Mouse (Mus musculus) hindbrain, postnatal 0 days (tissue): ENCODE measurements around the gene H6pd. TPM values are rescaled to one million over a fixed set of nuclear protein-coding genes. Genes with fewer than 3 reads are reported as not detected.

Experiments
- ATAC-seq: fragments of 200-750 bp; cut with Nextera tagmentation; 2 replicates; pipeline ENCODE4 v1.8.0; 2017; ENCODE audit warnings: mild to moderate bottlenecking, moderate TSS enrichment, moderate library complexity
- DNase-seq: peaks from one replicate; pipeline ENCODE4 v3.0.0-alpha.2; 2015; ENCODE audit warnings: low spot score
- H3K27ac ChIP-seq: fragments of 300-500 bp; sonication (generic); 2 replicates; pipeline ENCODE4 v1.5.1; 2014; ENCODE audit warnings: mild to moderate bottlenecking
- H3K27me3 ChIP-seq: fragments of 300-500 bp; sonication (generic); 2 replicates; pipeline ENCODE4 v1.6.1; 2014; ENCODE audit warnings: low read length, mixed read lengths; ENCODE audit not compliant: insufficient read depth
- H3K36me3 ChIP-seq: fragments of 300-500 bp; sonication (generic); 2 replicates; pipeline ENCODE4 v1.6.1; 2014; ENCODE audit warnings: low read length, mixed read lengths; ENCODE audit not compliant: insufficient read depth
- H3K4me1 ChIP-seq: fragments of 300-500 bp; sonication (generic); 2 replicates; pipeline ENCODE4 v1.6.1; 2014; ENCODE audit warnings: antibody characterized with exemption, low read length, mixed read lengths; ENCODE audit not compliant: insufficient read depth
- H3K4me2 ChIP-seq: fragments of 300-500 bp; sonication (generic); 2 replicates; pipeline ENCODE4 v1.6.1; 2014; ENCODE audit warnings: low read depth, mild to moderate bottlenecking, low read length, moderate library complexity, mixed read lengths
- H3K4me3 ChIP-seq: fragments of 300-500 bp; sonication (generic); 2 replicates; pipeline ENCODE4 v1.5.1; 2014; ENCODE audit warnings: low read length
- H3K9ac ChIP-seq: fragments of 300-500 bp; sonication (generic); replicated peaks from 2 replicates; pipeline ENCODE4 v1.6.1; 2014; ENCODE audit warnings: mild to moderate bottlenecking, low read length, moderate library complexity, mixed read lengths
- H3K9me3 ChIP-seq: fragments of 300-500 bp; sonication (generic); 2 replicates; pipeline ENCODE4 v1.6.1; 2016; ENCODE audit warnings: low read length, mixed read lengths
- CTCF ChIP-seq: IDR thresholded peaks from 2 replicates; pipeline ENCODE4 v1.5.1; 2016; ENCODE audit warnings: antibody characterized with exemption, control low read depth, low read depth
- WGBS: fragments of 180-500 bp; shearing (Covaris S2); extraction: QIAGEN DNeasy Blood & Tissue Kit; methylation state at CpG from one replicate; pipeline ENCODE4 v1.1.7; 2014; 5-methylcytosine and 5-hydroxymethylcytosine counted together
- polyA plus RNA-seq: library from polyadenylated mRNA; unstranded; fragments of >200 nt; fragmentation: Nextera tagmentation; extraction: Ambion mirVana; gene quantifications from 2 replicates; pipeline ENCODE4 v1.2.1, GENCODE M21; 2015
- total RNA-seq: library from RNA; depleted of rRNA; stranded (reverse); fragments of >200 nt; gene quantifications from 2 replicates; pipeline ENCODE4 v1.2.3, GENCODE M21; 2014

The H6pd gene
- total and polyA plus RNA-seq, 2 experiments from 2014 or later, result 3.0 to 16.9 TPM

- Histone ChIP-seq H3K4me1 (peaks cover 14% of the 10 kb centered on the region), H3K9ac (no peak overlapping the region), H3K4me2 (no peak overlapping the region), H3K9me3 (no peaks in the 10 kb centered on the region), H3K27ac (no peak overlapping the region), H3K27me3 (no peaks in the 10 kb centered on the region), H3K36me3 (no peaks in the 10 kb centered on the region), H3K4me3 (no peak overlapping the region)
- WGBS, result 75% methylated on average over 5 of the region's 5 CpGs
- no peak for ATAC-seq
- no peak for TF ChIP-seq CTCF
- no peak for DNase-seq
These were observed 33.0 kb downstream of the H6pd start for GRCm38 (mm10) chr4:149975730-149976254.

- no peak overlapping the region for H3K4me3 ChIP-seq
- DNase-seq (no peak), ATAC-seq (no peak)
- no peaks in the 10 kb centered on the region for H3K36me3 ChIP-seq
- WGBS, result 83% methylated on average over 8 of the region's 8 CpGs
- H3K27me3 ChIP-seq, result no peaks in the 10 kb centered on the region
- H3K9me3 ChIP-seq, result no peaks in the 10 kb centered on the region
- H3K27ac ChIP-seq, result no peak overlapping the region
- H3K4me1 ChIP-seq, result peaks cover 14% of the 10 kb centered on the region
- H3K9ac ChIP-seq, result no peak overlapping the region
- H3K4me2 ChIP-seq, result no peak overlapping the region
- TF ChIP-seq CTCF, result no peak
These were observed 33.5 kb downstream of the H6pd start for GRCm38 (mm10) chr4:149975291-149975690.

GRCm38 (mm10) chr4:149971393-149971792, 37.4 kb downstream of the H6pd start:
- DNase-seq (no peak), ATAC-seq (no peak)
- Histone ChIP-seq H3K9ac (no peak overlapping the region), H3K4me3 (no peak overlapping the region), H3K4me2 (no peak overlapping the region), H3K9me3 (no peaks in the 10 kb centered on the region), H3K27ac (no peak overlapping the region), H3K27me3 (no peaks in the 10 kb centered on the region), H3K4me1 (no peaks in the 10 kb centered on the region), H3K36me3 (no peaks in the 10 kb centered on the region)
- no peak for TF ChIP-seq CTCF
- WGBS, result 78% methylated on average over 9 of the region's 9 CpGs

- TF ChIP-seq CTCF, result no peak
- Histone ChIP-seq H3K4me3 (no peak overlapping the region), H3K9me3 (no peaks in the 10 kb centered on the region), H3K27me3 (no peaks in the 10 kb centered on the region), H3K9ac (no peak overlapping the region), H3K4me1 (no peaks in the 10 kb centered on the region), H3K36me3 (no peaks in the 10 kb centered on the region), H3K4me2 (no peak overlapping the region), H3K27ac (no peak overlapping the region)
- ATAC-seq (no peak), DNase-seq (no peak)
- WGBS, result 48% methylated on average over 6 of the region's 6 CpGs
These were observed 40.3 kb downstream of the H6pd start for GRCm38 (mm10) chr4:149968526-149968925.

GRCm38 (mm10) chr4:149966963-149967362, 41.9 kb downstream of the H6pd start:
- Histone ChIP-seq H3K4me3 (no peak overlapping the region), H3K27ac (no peak overlapping the region), H3K4me1 (no peaks in the 10 kb centered on the region), H3K9ac (no peak overlapping the region), H3K27me3 (no peaks in the 10 kb centered on the region), H3K9me3 (no peaks in the 10 kb centered on the region), H3K4me2 (no peak overlapping the region), H3K36me3 (no peaks in the 10 kb centered on the region)
- DNase-seq, result no peak
- ATAC-seq, result no peak
- no peak for TF ChIP-seq CTCF
- WGBS, result 70% methylated on average over 9 of the region's 9 CpGs

- no peaks in the 10 kb centered on the region for H3K36me3 ChIP-seq
- ATAC-seq, result peak; percentile 38; the same call in 1 of the 2 replicates
- TF ChIP-seq CTCF, result no peak
- no peak overlapping the region for H3K4me3 ChIP-seq
- H3K9ac ChIP-seq, result no peak overlapping the region
- H3K4me2 ChIP-seq, result no peak overlapping the region
- H3K27me3 ChIP-seq, result no peaks in the 10 kb centered on the region
- H3K27ac ChIP-seq, result no peak overlapping the region
- H3K4me1 ChIP-seq, result no peaks in the 10 kb centered on the region
- no peaks in the 10 kb centered on the region for H3K9me3 ChIP-seq
- DNase-seq, result peak; percentile 70
- 34% methylated on average over 5 of the region's 5 CpGs for WGBS
These were observed 42.6 kb downstream of the H6pd start for GRCm38 (mm10) chr4:149966252-149966651.

- no peak for ATAC-seq
- no peaks in the 10 kb centered on the region for H3K4me1 ChIP-seq
- H3K27ac ChIP-seq, result no peak overlapping the region
- no peak for DNase-seq
- TF ChIP-seq CTCF, result no peak
- H3K9me3 ChIP-seq, result no peaks in the 10 kb centered on the region
- 74% methylated on average over 6 of the region's 6 CpGs for WGBS
- H3K9ac ChIP-seq, result no peak overlapping the region
- no peak overlapping the region for H3K4me2 ChIP-seq
- no peaks in the 10 kb centered on the region for H3K36me3 ChIP-seq
- no peaks in the 10 kb centered on the region for H3K27me3 ChIP-seq
- no peak overlapping the region for H3K4me3 ChIP-seq
These were observed 43.2 kb downstream of the H6pd start for GRCm38 (mm10) chr4:149965672-149966071.
